21 mouse cellular contexts compared by ENCODE assay signal in genomic region chr7:99946356-99946755, GRCm38 (mm10). TPM values are rescaled to one million over a fixed set of nuclear protein-coding genes. Genes with fewer than 3 reads are reported as not detected.
DNase-seq lines count a peak whose midpoint lies in the region; ATAC-seq and TF ChIP-seq lines count a peak whose summit lies in the region.
"Had no signal": no experiment of that assay in that cellular context is flagged by ENCODE, and none has a peak within 500 bp of the region (broad histone marks: within the 10 kb centered on the region; RNA-seq: fewer than 3 reads in every experiment).

No protein-coding gene starts in this region.

- H3K9me3 ChIP-seq in lung, embryonic 14.5 days (ENCODE audit: low read depth, low read length) = no peaks in the 10 kb centered on the region
- H3K9me3 ChIP-seq in midbrain, embryonic 15.5 days = no peaks in the 10 kb centered on the region
- H3K9me3 ChIP-seq: forebrain, embryonic 12.5 days; heart, embryonic 10.5 days; limb, embryonic 13.5 days had no signal

- H3K4me1 ChIP-seq in lung, embryonic 14.5 days (ENCODE audit: insufficient read depth) = no peaks in the 10 kb centered on the region
- no peaks in the 10 kb centered on the region for H3K4me1 ChIP-seq in lung, adult 2 months (ENCODE audit: control insufficient read depth, insufficient read depth, low read length)
- H3K4me1 ChIP-seq in midbrain, embryonic 15.5 days = no peaks in the 10 kb centered on the region
- H3K4me1 ChIP-seq: embryonic facial prominence, embryonic 13.5 days; forebrain, embryonic 12.5 days; heart, embryonic 10.5 days; kidney, embryonic 15.5 days; limb, embryonic 13.5 days had no signal

- no peak overlapping the region for H3K27ac ChIP-seq in lung, embryonic 14.5 days (ENCODE audit: low read depth)
- H3K27ac ChIP-seq in midbrain, embryonic 15.5 days = no peak overlapping the region
- H3K27ac ChIP-seq: embryonic facial prominence, embryonic 13.5 days; forebrain, embryonic 12.5 days; heart, embryonic 10.5 days; hindbrain, postnatal 0 days; kidney, embryonic 15.5 days; limb, embryonic 13.5 days; stomach, postnatal 0 days had no signal

- no peak overlapping the region for H3K4me2 ChIP-seq in lung, embryonic 14.5 days
- H3K4me2 ChIP-seq in midbrain, embryonic 15.5 days = no peak overlapping the region
- H3K4me2 ChIP-seq: embryonic facial prominence, embryonic 13.5 days; forebrain, embryonic 12.5 days; kidney, embryonic 15.5 days; limb, embryonic 13.5 days had no signal

- no peak for TF ChIP-seq POLR2A in lung, adult 2 months (IDR thresholded peaks at IDR 0.05; ENCODE audit: borderline replicate concordance, extremely low read depth, low read depth, low read length)

- H3K4me3 ChIP-seq in lung, embryonic 14.5 days (ENCODE audit: low read depth, low read length) = no peak overlapping the region
- no peak overlapping the region for H3K4me3 ChIP-seq in lung, adult 2 months (replicated peaks; ENCODE audit: extremely low read depth, low read depth, low read length)
- no peak overlapping the region for H3K4me3 ChIP-seq in midbrain, embryonic 15.5 days
- H3K4me3 ChIP-seq: embryonic facial prominence, embryonic 13.5 days; forebrain, embryonic 12.5 days; heart, embryonic 10.5 days; kidney, embryonic 15.5 days; limb, embryonic 13.5 days had no signal

- 80% methylated on average over 4 of the region's 4 CpGs for whole genome bisulfite sequencing in lung, embryonic 14.5 days
- WGBS in lung, adult 2 months = 42% methylated on average over 4 of the region's 4 CpGs
- WGBS in midbrain, embryonic 15.5 days = 95% methylated on average over 4 of the region's 4 CpGs

- peak; percentile 5 for DNase-seq in lung, embryonic 14.5 days
- DNase-seq in lung, adult 2 months = no peak
- DNase-seq in 416B (ENCODE audit: low read depth) = peak; percentile 56
- peak; percentile 37 for DNase-seq in CD4-positive helper T cell, adult 2 months (ENCODE audit: low read depth, low spot score)
- no peak for DNase-seq in urinary bladder, postnatal 4 days (ENCODE audit: low spot score in 2 of 2)
- DNase-seq: cerebellum, adult 18-20 months; heart, postnatal 4 days; spleen, adult 18-20 months had no signal

- H3K27me3 ChIP-seq in lung, embryonic 14.5 days (ENCODE audit: insufficient read depth, low read length) = no peaks in the 10 kb centered on the region
- H3K27me3 ChIP-seq in midbrain, embryonic 15.5 days (replicated peaks) = no peaks in the 10 kb centered on the region
- H3K27me3 ChIP-seq: embryonic facial prominence, embryonic 13.5 days; forebrain, embryonic 12.5 days; kidney, embryonic 15.5 days; limb, embryonic 13.5 days had no signal

- no peak for TF ChIP-seq CTCF in lung, embryonic 14.5 days (IDR thresholded peaks at IDR 0.05; ENCODE audit: low read depth)
- no peak for TF ChIP-seq CTCF in lung, adult 2 months (IDR thresholded peaks at IDR 0.05; ENCODE audit: insufficient read depth, low read length)

- ATAC-seq in lung, embryonic 14.5 days (ENCODE audit: insufficient read depth) = no peak
- 0 out of 2 replicates have a peak, but pooled peaks have one; percentile 5 for ATAC-seq in granulocyte monocyte progenitor cell, adult 5-6 weeks (replicated peaks; ENCODE audit: poor library complexity, severe bottlenecking)
- ATAC-seq in midbrain, embryonic 15.5 days (replicated peaks) = no peak
- ATAC-seq: hindbrain, postnatal 0 days had no signal

- H3K36me3 ChIP-seq in lung, embryonic 14.5 days (ENCODE audit: insufficient read depth) = peaks cover 64% of the 10 kb centered on the region
- H3K36me3 ChIP-seq in midbrain, embryonic 15.5 days (replicated peaks) = peaks cover 10% of the 10 kb centered on the region; the same call in 1 of the 2 replicates

- H3K9ac ChIP-seq in lung, embryonic 14.5 days = no peak overlapping the region
- H3K9ac ChIP-seq in midbrain, embryonic 15.5 days = no peak overlapping the region
- H3K9ac ChIP-seq: embryonic facial prominence, embryonic 13.5 days; forebrain, embryonic 12.5 days; kidney, embryonic 15.5 days; limb, embryonic 13.5 days had no signal

RNA-seq across cellular contexts. Expression of gene Rnf169, which starts 33.9 kb away (rescaled TPM):
- polyA plus RNA-seq in lung, embryonic 14.5 days (2014; fragmentation: Nextera tagmentation; extraction: Ambion mirVana) = 7.8 and 8.1 TPM in 2 replicates
- polyA plus RNA-seq in lung, adult 2 months (2012; rRNA removed) = 5.2 and 6.0 TPM in 2 replicates
- 15.2 and 18.9 TPM in 2 replicates for total RNA-seq in granulocyte monocyte progenitor cell, adult 5-6 weeks (2014; fragmentation: Nextera tagmentation)
- 15.7 and 17.9 TPM in 2 replicates for total RNA-seq in granulocyte monocyte progenitor cell, adult 5-6 weeks (2017)
- 5.7 and 6.2 TPM in 2 replicates for polyA plus RNA-seq in midbrain, embryonic 15.5 days (2015; fragmentation: Nextera tagmentation; extraction: Ambion mirVana)

RNA-seq across cellular contexts. Expression of gene Chrdl2, which starts 59.6 kb away (rescaled TPM):
- polyA plus RNA-seq in lung, embryonic 14.5 days (2014; fragmentation: Nextera tagmentation; extraction: Ambion mirVana) = 0.12 TPM in 1 of 2 replicates, not detected in the other
- polyA plus RNA-seq in lung, adult 2 months (2012; rRNA removed) = 0.28 and 0.29 TPM in 2 replicates
- not detected in 2 replicates for total RNA-seq in granulocyte monocyte progenitor cell, adult 5-6 weeks (2014; fragmentation: Nextera tagmentation)
- not detected in 2 replicates for total RNA-seq in granulocyte monocyte progenitor cell, adult 5-6 weeks (2017)
- polyA plus RNA-seq in midbrain, embryonic 15.5 days (2015; fragmentation: Nextera tagmentation; extraction: Ambion mirVana) = 0.34 TPM in 1 of 2 replicates, not detected in the other
- total RNA-seq: adrenal gland, adult 18-20 months; heart, postnatal 4 days; megakaryocyte-erythroid progenitor cell, adult 5-6 weeks; neutrophil, adult 5-6 weeks had no signal
- polyA plus RNA-seq: liver, embryonic 16.5 days had no signal

Comparison
In these comparisons a context has a peak if more than half of its experiments do, and no peak if none do; other contexts are left out.
1. DNase-seq: peak in lung, embryonic 14.5 days (single experiment), 416B (single experiment) and CD4-positive helper T cell, adult 2 months (single experiment); none in lung, adult 2 months (single experiment) and urinary bladder, postnatal 4 days (0 of 2).